9 mouse cellular contexts compared by ENCODE assay signal in the genomic region with DNA sequence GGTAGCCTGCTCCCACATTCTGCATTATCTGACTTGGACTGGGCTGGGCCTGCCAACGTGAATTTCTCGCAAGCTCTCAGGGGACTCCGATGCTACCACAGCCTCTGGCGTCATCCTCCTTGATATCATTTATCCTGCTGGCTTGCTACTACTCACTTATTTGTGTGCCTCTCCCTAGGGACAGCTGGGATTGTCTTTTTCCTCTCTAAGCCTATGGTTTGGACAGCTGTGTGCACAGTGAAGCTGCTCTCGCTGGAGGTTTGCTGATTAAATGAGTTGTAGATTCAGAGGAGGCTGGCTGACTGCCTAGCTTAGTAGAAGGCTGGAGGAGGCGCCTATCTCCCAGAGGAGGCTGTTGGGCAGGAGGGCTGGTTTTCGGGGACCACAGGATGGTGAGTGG. TPM values are rescaled to one million over a fixed set of nuclear protein-coding genes. Genes with fewer than 3 reads are reported as not detected.
DNase-seq lines count a peak whose midpoint lies in the region; ATAC-seq and TF ChIP-seq lines count a peak whose summit lies in the region.
"Had no signal": no experiment of that assay in that cellular context is flagged by ENCODE, and none has a peak within 500 bp of the region (broad histone marks: within the 10 kb centered on the region; RNA-seq: fewer than 3 reads in every experiment).

No protein-coding gene starts in this region.

- no peaks in the 10 kb centered on the region for H3K9me3 ChIP-seq in intestine, embryonic 14.5 days (ENCODE audit: control insufficient read depth, low read length)
- H3K9me3 ChIP-seq in intestine, postnatal 0 days (ENCODE audit: control insufficient read depth), result no peaks in the 10 kb centered on the region
- H3K9me3 ChIP-seq in heart, embryonic 12.5 days (replicated peaks), result no peaks in the 10 kb centered on the region
- H3K9me3 ChIP-seq in midbrain, embryonic 14.5 days (ENCODE audit: control insufficient read depth, low read length), result no peaks in the 10 kb centered on the region

- no peaks in the 10 kb centered on the region for H3K27me3 ChIP-seq in intestine, embryonic 14.5 days (replicated peaks; ENCODE audit: control insufficient read depth, insufficient read depth, low read length)
- no peaks in the 10 kb centered on the region; the same call in 1 of the 2 replicates for H3K27me3 ChIP-seq in intestine, postnatal 0 days (replicated peaks; ENCODE audit: control insufficient read depth, insufficient read depth, low read length)
- H3K27me3 ChIP-seq in heart, embryonic 12.5 days (replicated peaks), result no peaks in the 10 kb centered on the region
- no peaks in the 10 kb centered on the region for H3K27me3 ChIP-seq in midbrain, embryonic 14.5 days (ENCODE audit: control insufficient read depth, insufficient read depth, low read length)

- no peak overlapping the region for H3K4me2 ChIP-seq in intestine, embryonic 14.5 days (ENCODE audit: low read length)
- no peak overlapping the region for H3K4me2 ChIP-seq in intestine, postnatal 0 days (replicated peaks; ENCODE audit: low read depth)
- 0 out of 2 replicates have a peak overlapping the region, but pooled peaks have one; percentile 3 for H3K4me2 ChIP-seq in heart, embryonic 12.5 days
- no peak overlapping the region for H3K4me2 ChIP-seq in midbrain, embryonic 14.5 days (ENCODE audit: low read length)

- ATAC-seq in intestine, embryonic 14.5 days (replicated peaks; ENCODE audit: low FRiP score, low TSS enrichment, low read depth), result no peak
- no peak for ATAC-seq in intestine, postnatal 0 days
- no peak for ATAC-seq in heart, embryonic 12.5 days (ENCODE audit: insufficient number of reproducible peaks, low FRiP score)
- no peak for ATAC-seq in midbrain, embryonic 14.5 days (ENCODE audit: low FRiP score, low TSS enrichment)

- no peak for TF ChIP-seq CTCF in intestine, postnatal 0 days (IDR thresholded peaks at IDR 0.05; ENCODE audit: low read depth)

- H3K4me3 ChIP-seq in intestine, embryonic 14.5 days (ENCODE audit: low read depth, low read length), result no peak overlapping the region
- H3K4me3 ChIP-seq in intestine, postnatal 0 days (ENCODE audit: low read depth, low read length), result no peak overlapping the region
- no peak overlapping the region for H3K4me3 ChIP-seq in heart, embryonic 12.5 days
- no peak overlapping the region for H3K4me3 ChIP-seq in midbrain, embryonic 14.5 days (replicated peaks; ENCODE audit: low read depth, low read length)
- H3K4me3 ChIP-seq: erythroblast, embryonic 14.5 days had no signal

- no peak overlapping the region for H3K9ac ChIP-seq in intestine, embryonic 14.5 days (ENCODE audit: low read length)
- H3K9ac ChIP-seq in intestine, postnatal 0 days (ENCODE audit: low read depth, low read length), result no peak overlapping the region
- no peak overlapping the region; the same call in 1 of the 2 replicates for H3K9ac ChIP-seq in heart, embryonic 12.5 days
- H3K9ac ChIP-seq in midbrain, embryonic 14.5 days (replicated peaks; ENCODE audit: low read length), result no peak overlapping the region

- peak overlapping the region; percentile 34 for H3K27ac ChIP-seq in intestine, embryonic 14.5 days (ENCODE audit: low read depth)
- no peak overlapping the region for H3K27ac ChIP-seq in intestine, postnatal 0 days (ENCODE audit: low read depth, low read length)
- H3K27ac ChIP-seq in heart, embryonic 12.5 days (ENCODE audit: poor library complexity, severe bottlenecking), result peak overlapping the region; percentile 80
- peak overlapping the region; percentile 39; the same call in 1 of the 2 replicates for H3K27ac ChIP-seq in midbrain, embryonic 14.5 days (replicated peaks; ENCODE audit: low read depth, low read length)

- WGBS in intestine, embryonic 14.5 days, result 49% methylated on average over 7 of the region's 7 CpGs
- WGBS in intestine, postnatal 0 days, result 55% methylated on average over 7 of the region's 7 CpGs
- 39% methylated on average over 7 of the region's 7 CpGs for WGBS in heart, embryonic 12.5 days
- 46% methylated on average over 7 of the region's 7 CpGs for whole genome bisulfite sequencing in midbrain, embryonic 14.5 days

- DNase-seq in intestine, embryonic 14.5 days (ENCODE audit: low spot score), result no peak
- peak; percentile 57 for DNase-seq in kidney, postnatal 10 days
- DNase-seq in midbrain, embryonic 14.5 days, result peak; percentile 69
- DNase-seq in spleen, postnatal 4 days (ENCODE audit: low spot score in 2 of 2), result no peak
- DNase-seq in cerebellum, postnatal 36 days, result no peak
- no peak for DNase-seq in adrenal gland, adult 8-10 months

- H3K36me3 ChIP-seq in intestine, embryonic 14.5 days (ENCODE audit: control insufficient read depth, insufficient read depth, low read length), result no peaks in the 10 kb centered on the region
- no peaks in the 10 kb centered on the region for H3K36me3 ChIP-seq in intestine, postnatal 0 days (ENCODE audit: control insufficient read depth, insufficient read depth)
- no peaks in the 10 kb centered on the region for H3K36me3 ChIP-seq in heart, embryonic 12.5 days
- H3K36me3 ChIP-seq in midbrain, embryonic 14.5 days (ENCODE audit: control insufficient read depth, insufficient read depth, low read length), result no peaks in the 10 kb centered on the region

- H3K4me1 ChIP-seq in intestine, embryonic 14.5 days (replicated peaks; ENCODE audit: control insufficient read depth, insufficient read depth, low read length), result peaks cover 24% of the 10 kb centered on the region
- H3K4me1 ChIP-seq in intestine, postnatal 0 days (replicated peaks; ENCODE audit: control insufficient read depth, insufficient read depth, low read length), result no peaks in the 10 kb centered on the region
- H3K4me1 ChIP-seq in heart, embryonic 12.5 days (replicated peaks), result peaks cover 43% of the 10 kb centered on the region
- H3K4me1 ChIP-seq in midbrain, embryonic 14.5 days (ENCODE audit: control insufficient read depth, insufficient read depth, low read length), result 0 out of 2 replicates have a peak, but pooled peaks cover 3% of the 10 kb centered on the region

RNA-seq across cellular contexts. Expression of gene Etv4, which starts 46.8 kb away (rescaled TPM):
- polyA plus RNA-seq in intestine, embryonic 14.5 days (2014; fragmentation: Nextera tagmentation; extraction: Ambion mirVana), result 5.5 and 6.2 TPM in 2 replicates
- polyA plus RNA-seq in intestine, postnatal 0 days (2015; fragmentation: Nextera tagmentation; extraction: Ambion mirVana), result 1.8 and 1.9 TPM in 2 replicates
- polyA plus RNA-seq in heart, embryonic 12.5 days (2016; fragmentation: Nextera tagmentation; extraction: Ambion mirVana), result 10.0 and 10.3 TPM in 2 replicates
- polyA plus RNA-seq in midbrain, embryonic 14.5 days (2014; fragmentation: Nextera tagmentation; extraction: Ambion mirVana), result 4.0 and 6.9 TPM in 2 replicates
- total RNA-seq in adrenal gland, adult 8-10 months (2022), result 1 to 10 TPM in 3 of 4 experiments, under 1 TPM in 1; 0.80 to 1.9 (median 1.4) TPM
- polyA plus RNA-seq: erythroblast, embryonic 14.5 days had no signal

Comparison
In these comparisons a context has a peak if more than half of its experiments do, and no peak if none do; other contexts are left out.
1. DNase-seq: peak in kidney, postnatal 10 days (single experiment) and midbrain, embryonic 14.5 days (single experiment); none in intestine, embryonic 14.5 days (single experiment), spleen, postnatal 4 days (0 of 2), cerebellum, postnatal 36 days (0 of 2) and adrenal gland, adult 8-10 months (single experiment).